Mouse (Mus musculus) splenic B cell, adult 2 months (primary cell): Measurements from ENCODE around the gene Mcmbp.
"Not testable (repeated sequence)": the region's sequence is repeated elsewhere in the genome, so short reads cannot be mapped to it uniquely, and the experiment has no call there.

ENCODE experiments used
- DNase-seq: peaks from one replicate; pipeline ENCODE4 v3.0.0-alpha.2; 2011; ENCODE audit warnings: low read depth, low spot score
- H3K27me3 ChIP-seq: 2 replicates; pipeline ENCODE4 v1.6.1; 2012; ENCODE audit warnings: mild to moderate bottlenecking, low read length, moderate library complexity, mixed read lengths; ENCODE audit not compliant: control insufficient read depth, poor library complexity, insufficient read depth, severe bottlenecking
- H3K36me3 ChIP-seq: 2 replicates; pipeline ENCODE4 v1.6.1; 2012; ENCODE audit warnings: mild to moderate bottlenecking, low read length, moderate library complexity, mixed read lengths; ENCODE audit not compliant: control insufficient read depth, poor library complexity, insufficient read depth, severe bottlenecking

The Mcmbp gene

GRCm38 (mm10) chr7:128739116-128739461 lies 1.2 kb downstream of the Mcmbp start:
- Histone ChIP-seq H3K27me3 (no peaks in the 10 kb centered on the region), H3K36me3 (no peaks in the 10 kb centered on the region)
- no peak for DNase-seq

GRCm38 (mm10) chr7:128738041-128738440 lies 2.3 kb downstream of the Mcmbp start:
- Histone ChIP-seq H3K27me3 (no peaks in the 10 kb centered on the region), H3K36me3 (no peaks in the 10 kb centered on the region)
- peak; percentile 46 for DNase-seq

GRCm38 (mm10) chr7:128731585-128731984 lies 8.7 kb downstream of the Mcmbp start:
- DNase-seq = no peak
- Histone ChIP-seq H3K27me3 (no peaks in the 10 kb centered on the region), H3K36me3 (no peaks in the 10 kb centered on the region; the same call in 1 of the 2 replicates)

GRCm38 (mm10) chr7:128728738-128729137 lies 11.6 kb downstream of the Mcmbp start:
- Histone ChIP-seq H3K27me3 (no peaks in the 10 kb centered on the region), H3K36me3 (peaks cover 2% of the 10 kb centered on the region)
- DNase-seq = peak; percentile 37

GRCm38 (mm10) chr7:128727701-128728100 lies 12.6 kb downstream of the Mcmbp start:
- H3K27me3 ChIP-seq = no peaks in the 10 kb centered on the region
- peaks cover 5% of the 10 kb centered on the region for H3K36me3 ChIP-seq
- no peak for DNase-seq

DNA sequence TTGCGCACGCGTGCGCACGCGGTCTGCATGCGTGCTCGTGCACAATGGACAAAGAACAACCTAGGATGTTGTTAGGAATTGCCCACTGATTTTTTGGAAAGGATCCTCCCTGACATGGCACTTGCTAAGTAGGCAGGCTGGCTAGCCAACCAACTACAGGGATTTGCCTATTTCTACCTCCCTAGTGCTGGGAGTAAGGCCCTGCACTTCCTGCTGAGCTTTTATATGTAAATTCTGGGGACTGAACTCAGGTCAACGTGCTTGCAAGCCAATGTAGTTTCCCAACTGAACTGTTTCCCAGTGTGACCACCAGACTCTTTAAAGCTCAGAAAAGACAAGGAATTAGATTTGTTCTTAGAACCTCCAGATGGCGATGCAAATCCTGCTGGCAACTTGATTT lies 13.3 kb downstream of the Mcmbp start:
- H3K36me3 ChIP-seq = peaks cover 8% of the 10 kb centered on the region
- DNase-seq = no peak
- H3K27me3 ChIP-seq = no peaks in the 10 kb centered on the region

DNA sequence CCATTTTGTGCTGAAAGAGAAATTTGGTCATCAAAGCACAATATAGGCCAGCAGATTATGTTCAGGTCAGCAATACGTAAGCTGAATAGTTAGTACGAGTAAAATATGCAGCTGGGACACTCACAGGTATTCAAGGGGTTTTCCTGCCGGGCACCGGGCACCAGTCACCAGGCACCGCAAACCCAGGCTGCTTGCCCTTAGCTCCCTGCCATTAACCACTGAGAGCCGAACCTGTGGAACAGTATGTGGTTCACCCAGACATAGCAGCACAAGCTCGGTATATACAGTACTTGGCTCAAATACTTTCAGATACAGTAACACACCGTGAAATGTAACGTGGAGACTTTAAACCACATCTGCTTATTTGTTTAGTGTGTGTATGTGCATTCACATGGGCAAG lies 15.1 kb downstream of the Mcmbp start:
- Histone ChIP-seq H3K27me3 (no peaks in the 10 kb centered on the region), H3K36me3 (peaks cover 11% of the 10 kb centered on the region)
- DNase-seq = no peak

- H3K27me3 ChIP-seq = no peaks in the 10 kb centered on the region
- DNase-seq = peak; percentile 77
Measured at GRCm38 (mm10) chr7:128724761-128725160, 15.5 kb downstream of the Mcmbp start.

GRCm38 (mm10) chr7:128717991-128718390 lies 22.3 kb downstream of the Mcmbp start:
- DNase-seq = no peak
- H3K27me3 ChIP-seq = no peaks in the 10 kb centered on the region
- peaks cover 31% of the 10 kb centered on the region for H3K36me3 ChIP-seq

More at GRCm38 (mm10) chr7:128724761-128725160, 15.5 kb downstream of the Mcmbp start:
- peaks cover 12% of the 10 kb centered on the region for H3K36me3 ChIP-seq

DNA sequence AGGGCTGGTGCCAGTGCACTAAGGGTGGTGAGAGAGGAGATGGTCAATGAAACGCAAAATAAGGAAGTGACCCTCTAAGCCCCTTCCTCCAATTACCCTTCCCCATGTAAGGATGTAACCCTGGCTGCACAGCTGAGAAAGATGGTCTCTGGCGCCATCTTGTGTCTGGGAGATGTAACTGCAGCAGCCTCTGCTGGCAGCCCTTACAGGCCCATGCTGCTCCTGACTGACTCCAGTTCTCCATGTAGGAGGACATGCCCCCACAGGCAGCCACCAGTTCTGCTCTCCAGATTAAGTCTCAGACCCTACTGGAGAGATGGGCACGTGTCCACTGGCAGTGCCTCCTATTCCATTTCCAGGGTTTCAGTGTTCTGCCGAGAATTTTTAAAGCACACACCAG lies 34.6 kb downstream of the Mcmbp start:
- no peaks in the 10 kb centered on the region for H3K27me3 ChIP-seq
- H3K36me3 ChIP-seq = peaks cover 25% of the 10 kb centered on the region
- peak; percentile 75 for DNase-seq

- peaks cover 28% of the 10 kb centered on the region for H3K36me3 ChIP-seq
- DNase-seq, H3K27me3 ChIP-seq: not testable (repeated sequence)
Measured at GRCm38 (mm10) chr7:128699959-128700358, 40.3 kb downstream of the Mcmbp start.

DNA sequence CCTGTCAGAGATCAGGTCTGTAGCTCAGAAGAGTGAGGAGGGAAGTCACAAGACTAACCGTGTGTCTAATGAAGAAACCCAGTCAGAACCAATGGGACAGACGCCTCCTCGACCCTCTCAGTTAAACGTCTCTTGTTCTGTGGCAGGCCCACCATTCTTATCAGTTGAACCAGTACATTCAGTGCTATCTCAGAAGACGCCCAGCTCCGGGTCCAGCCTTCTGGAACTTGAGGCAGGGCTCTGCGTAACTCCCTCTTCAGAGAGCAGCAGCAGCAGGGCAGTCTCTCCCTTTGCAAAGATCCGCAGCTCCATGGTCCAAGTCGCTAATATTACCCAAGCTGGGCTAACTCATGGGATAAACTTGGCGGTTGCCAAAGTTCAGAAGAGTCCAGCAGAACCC lies 45.4 kb downstream of the Mcmbp start:
- peaks cover 22% of the 10 kb centered on the region for H3K36me3 ChIP-seq
- DNase-seq = no peak
- no peaks in the 10 kb centered on the region for H3K27me3 ChIP-seq

- H3K27me3 ChIP-seq = no peaks in the 10 kb centered on the region
- DNase-seq = no peak
- H3K36me3 ChIP-seq = peaks cover 11% of the 10 kb centered on the region
Measured at GRCm38 (mm10) chr7:128692163-128692562, 48.1 kb downstream of the Mcmbp start.

DNA sequence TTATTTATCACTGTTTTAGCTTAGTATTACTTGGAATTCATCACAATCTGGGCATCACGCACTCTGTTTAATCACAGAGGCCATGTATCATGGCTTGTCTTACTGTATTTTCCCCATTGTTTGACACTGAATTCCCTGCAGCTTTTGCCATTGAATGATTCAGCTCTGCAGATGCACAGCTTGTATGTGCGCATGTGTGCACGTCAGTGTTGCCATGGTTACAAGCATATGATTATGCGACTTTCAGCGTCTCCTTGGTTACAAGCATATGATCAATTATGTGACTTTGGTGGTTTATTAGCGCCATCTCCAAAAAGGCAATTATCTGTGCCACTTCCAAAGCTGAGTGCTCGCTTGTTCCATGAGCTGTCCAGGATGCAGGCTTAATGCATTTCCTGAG lies 49.5 kb downstream of the Mcmbp start:
- Histone ChIP-seq H3K27me3 (no peaks in the 10 kb centered on the region), H3K36me3 (peaks cover 13% of the 10 kb centered on the region)
- DNase-seq = no peak

DNA sequence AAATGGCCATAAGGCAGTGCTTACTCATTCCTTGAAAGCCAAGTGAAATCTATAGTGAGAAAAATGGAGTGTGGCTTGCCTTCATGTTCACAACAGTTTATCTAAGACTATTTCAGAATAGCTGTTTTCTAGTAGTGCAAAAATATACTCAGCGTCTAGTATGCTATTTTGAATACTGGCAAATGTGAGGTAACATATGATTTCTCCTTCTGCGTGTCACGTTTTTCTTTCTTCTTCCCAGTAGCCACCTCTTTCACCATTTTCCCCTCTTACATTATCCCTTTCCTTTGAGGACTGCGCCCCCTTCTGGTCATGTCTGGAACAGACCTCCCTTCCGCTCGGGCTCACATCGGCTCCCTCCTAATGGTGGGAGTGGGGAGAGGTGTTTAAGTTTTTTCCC lies 50.2 kb downstream of the Mcmbp start:
- peaks cover 16% of the 10 kb centered on the region for H3K36me3 ChIP-seq
- peak; percentile 88 for DNase-seq
- no peaks in the 10 kb centered on the region for H3K27me3 ChIP-seq

DNA sequence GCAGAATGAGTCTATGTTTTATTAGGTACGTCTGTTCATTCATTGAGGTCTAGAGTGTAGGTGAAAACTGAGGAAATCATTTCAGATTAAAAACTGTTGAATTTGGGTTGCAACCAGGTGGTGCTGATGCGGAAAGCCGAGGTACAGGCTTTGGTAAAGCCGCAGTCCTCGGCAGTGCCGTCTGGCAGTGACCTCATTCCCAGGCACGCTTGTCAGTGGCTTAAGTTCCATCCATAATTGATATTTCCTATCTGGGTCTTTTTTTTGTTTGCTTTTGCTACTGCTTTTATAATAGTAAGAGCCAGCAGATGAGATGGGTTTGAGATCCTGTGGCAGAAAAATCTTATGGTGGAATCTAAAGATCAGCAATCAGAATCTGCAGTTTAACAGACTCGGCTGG lies 50.9 kb downstream of the Mcmbp start:
- Histone ChIP-seq H3K36me3 (peaks cover 10% of the 10 kb centered on the region), H3K27me3 (no peaks in the 10 kb centered on the region)
- no peak for DNase-seq
